8 mouse cellular contexts compared by ENCODE assay signal in the genomic region with DNA sequence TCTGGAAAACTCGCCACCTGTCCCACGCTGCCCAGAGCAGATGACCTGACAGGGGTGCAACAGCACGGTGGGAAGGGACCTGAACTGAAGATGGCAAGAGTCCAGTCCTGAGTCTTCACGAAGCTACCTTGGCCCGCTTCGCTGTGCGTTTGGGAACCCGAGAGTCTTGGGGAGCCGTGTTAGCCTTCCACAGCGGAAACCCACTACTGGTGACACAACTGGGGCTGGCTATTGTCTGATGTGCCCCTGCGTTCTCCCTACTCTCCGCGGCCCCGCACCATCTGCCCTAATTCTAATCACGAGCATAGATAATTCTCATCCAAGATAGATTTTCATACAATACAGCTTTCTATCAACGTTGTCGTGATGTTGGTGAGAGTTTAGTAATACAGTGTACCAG. TPM values are rescaled to one million over a fixed set of nuclear protein-coding genes. Genes with fewer than 3 reads are reported as not detected.
DNase-seq lines count a peak whose midpoint lies in the region; ATAC-seq lines count a peak whose summit lies in the region.

No protein-coding gene starts in this region.

- WGBS in heart, embryonic 14.5 days = 16% methylated on average over 17 of the region's 17 CpGs
- WGBS in hindbrain, embryonic 15.5 days = 5% methylated on average over 17 of the region's 17 CpGs
- 16% methylated on average over 17 of the region's 17 CpGs for WGBS in midbrain, embryonic 13.5 days

- peaks cover 6% of the 10 kb centered on the region; the same call in 1 of the 2 replicates for H3K27me3 ChIP-seq in heart, embryonic 14.5 days (ENCODE audit: control insufficient read depth, insufficient read depth, low read length)
- H3K27me3 ChIP-seq in hindbrain, embryonic 15.5 days = no peaks in the 10 kb centered on the region
- H3K27me3 ChIP-seq in midbrain, embryonic 13.5 days = peaks cover 17% of the 10 kb centered on the region

- H3K4me3 ChIP-seq in heart, embryonic 14.5 days (ENCODE audit: control insufficient read depth in 1 of 2, insufficient read depth in 1 of 2, low read depth in 1 of 2, low read length in 2 of 2) = peak overlapping the region; percentile 67
- peak overlapping the region; percentile 84 for H3K4me3 ChIP-seq in hindbrain, embryonic 15.5 days
- H3K4me3 ChIP-seq in midbrain, embryonic 13.5 days (replicated peaks) = peak overlapping the region; percentile 70

- peak overlapping the region; percentile 88 for H3K4me2 ChIP-seq in heart, embryonic 14.5 days (ENCODE audit: low read length)
- peak overlapping the region; percentile 79 for H3K4me2 ChIP-seq in hindbrain, embryonic 15.5 days
- peak overlapping the region; percentile 88 for H3K4me2 ChIP-seq in midbrain, embryonic 13.5 days (replicated peaks)

- no peaks in the 10 kb centered on the region for H3K36me3 ChIP-seq in heart, embryonic 14.5 days (ENCODE audit: control insufficient read depth, insufficient read depth, low read length)
- H3K36me3 ChIP-seq in hindbrain, embryonic 15.5 days = no peaks in the 10 kb centered on the region
- no peaks in the 10 kb centered on the region for H3K36me3 ChIP-seq in midbrain, embryonic 13.5 days

- no peaks in the 10 kb centered on the region for H3K9me3 ChIP-seq in heart, embryonic 14.5 days (ENCODE audit: control insufficient read depth, low read length)
- H3K9me3 ChIP-seq in hindbrain, embryonic 15.5 days = no peaks in the 10 kb centered on the region
- no peaks in the 10 kb centered on the region for H3K9me3 ChIP-seq in midbrain, embryonic 13.5 days

- peaks cover 2 to 13% of the 10 kb centered on the region in 2 experiments; a peak in 2 of 4 replicates for H3K4me1 ChIP-seq in heart, embryonic 14.5 days (ENCODE audit: control insufficient read depth in 2 of 2, insufficient read depth in 2 of 2, low read length in 2 of 2)
- peaks cover 30% of the 10 kb centered on the region for H3K4me1 ChIP-seq in hindbrain, embryonic 15.5 days (replicated peaks)
- H3K4me1 ChIP-seq in midbrain, embryonic 13.5 days (replicated peaks) = peaks cover 27% of the 10 kb centered on the region

- 0 out of 2 replicates have a peak, but pooled peaks have one; percentile 9 for ATAC-seq in heart, embryonic 14.5 days (ENCODE audit: insufficient number of reproducible peaks, insufficient read depth, low FRiP score, low read depth)
- peak; percentile 21 for ATAC-seq in activated CD4-positive, CD25-positive, alpha-beta regulatory T cell, adult 4 months
- no peak for ATAC-seq in hindbrain, embryonic 15.5 days (ENCODE audit: low FRiP score, low read depth)
- ATAC-seq in midbrain, embryonic 13.5 days = no peak

- H3K9ac ChIP-seq in heart, embryonic 14.5 days (ENCODE audit: low read length) = peak overlapping the region; percentile 39; the same call in 1 of the 2 replicates
- peak overlapping the region; percentile 84 for H3K9ac ChIP-seq in hindbrain, embryonic 15.5 days
- H3K9ac ChIP-seq in midbrain, embryonic 13.5 days (replicated peaks) = peak overlapping the region; percentile 80

- intact Hi-C loops in heart, postnatal 14 days (cut with DNase I) = no loop called here

- no peak overlapping the region for H3K27ac ChIP-seq in heart, embryonic 14.5 days (replicated peaks in 1 of 2; ENCODE audit: control insufficient read depth in 1 of 2, insufficient read depth in 1 of 2, low read depth in 2 of 2, low read length in 2 of 2)
- peak overlapping the region; percentile 90 for H3K27ac ChIP-seq in hindbrain, embryonic 15.5 days (replicated peaks)
- H3K27ac ChIP-seq in midbrain, embryonic 13.5 days = peak overlapping the region; percentile 80

- no peak for DNase-seq in heart, postnatal 14 days
- DNase-seq in cerebellum, postnatal 36 days = no peak
- DNase-seq in yolk sac, embryonic 10.5 days (ENCODE audit: low spot score) = no peak
- DNase-seq in embryo, embryonic 11 days = no peak

RNA-seq across cellular contexts. Expression of gene Sergef, which starts 0.5 kb away (rescaled TPM):
- polyA plus RNA-seq in heart, embryonic 14.5 days (2014; fragmentation: Nextera tagmentation; extraction: Ambion mirVana) = 10.5 and 10.7 TPM in 2 replicates
- 1 to 10 TPM; 3.7 to 4.1 TPM for total RNA-seq in heart, postnatal 14 days (2021)
- polyA plus RNA-seq in activated CD4-positive, CD25-positive, alpha-beta regulatory T cell, adult 4 months (2017; shearing (Covaris generic)) = 10 to 100 TPM; 17.9 to 18.3 TPM
- polyA plus RNA-seq in hindbrain, embryonic 15.5 days (2015; fragmentation: Nextera tagmentation; extraction: Ambion mirVana) = 42.1 and 43.8 TPM in 2 replicates
- 28.9 and 30.0 TPM in 2 replicates for polyA plus RNA-seq in midbrain, embryonic 13.5 days (2015; fragmentation: Nextera tagmentation; extraction: Ambion mirVana)

RNA-seq across cellular contexts. Expression of gene Tph1, which starts 32.3 kb away (rescaled TPM):
- 0.12 and 0.65 TPM in 2 replicates for polyA plus RNA-seq in heart, embryonic 14.5 days (2014; fragmentation: Nextera tagmentation; extraction: Ambion mirVana)
- total RNA-seq in heart, postnatal 14 days (2021) = under 1 TPM in 1 of 2 experiments, not detected in 1; 0.17 TPM
- under 1 TPM in 1 of 2 experiments, not detected in 1; 0.99 TPM for polyA plus RNA-seq in activated CD4-positive, CD25-positive, alpha-beta regulatory T cell, adult 4 months (2017; shearing (Covaris generic))
- polyA plus RNA-seq in hindbrain, embryonic 15.5 days (2015; fragmentation: Nextera tagmentation; extraction: Ambion mirVana) = 0.39 and 0.46 TPM in 2 replicates
- 0.12 and 0.41 TPM in 2 replicates for polyA plus RNA-seq in midbrain, embryonic 13.5 days (2015; fragmentation: Nextera tagmentation; extraction: Ambion mirVana)

Comparison
In these comparisons a context has a peak if more than half of its experiments do, and no peak if none do; other contexts are left out.
1. ATAC-seq: peak in heart, embryonic 14.5 days (single experiment) and activated CD4-positive, CD25-positive, alpha-beta regulatory T cell, adult 4 months (single experiment); none in hindbrain, embryonic 15.5 days (single experiment) and midbrain, embryonic 13.5 days (single experiment).
2. H3K27ac ChIP-seq: peak in hindbrain, embryonic 15.5 days (single experiment) and midbrain, embryonic 13.5 days (single experiment); none in heart, embryonic 14.5 days (0 of 2).
3. Peak in every context shown above with its lines, with median percentiles within 50 percentile points of each other: H3K4me2 ChIP-seq, H3K4me3 ChIP-seq and H3K9ac ChIP-seq.